Mouse (Mus musculus): ENCODE measurements at regions not wholly inside any gene's neighbourhood (a gene's known extent, or its start where the extent isn't known, plus 50 kb on each side); places are given as distances from the start of the nearest gene placed in this dataset.
A peak's percentile ranks its signal among the peaks of the same experiment; 100 is the strongest.

DNA sequence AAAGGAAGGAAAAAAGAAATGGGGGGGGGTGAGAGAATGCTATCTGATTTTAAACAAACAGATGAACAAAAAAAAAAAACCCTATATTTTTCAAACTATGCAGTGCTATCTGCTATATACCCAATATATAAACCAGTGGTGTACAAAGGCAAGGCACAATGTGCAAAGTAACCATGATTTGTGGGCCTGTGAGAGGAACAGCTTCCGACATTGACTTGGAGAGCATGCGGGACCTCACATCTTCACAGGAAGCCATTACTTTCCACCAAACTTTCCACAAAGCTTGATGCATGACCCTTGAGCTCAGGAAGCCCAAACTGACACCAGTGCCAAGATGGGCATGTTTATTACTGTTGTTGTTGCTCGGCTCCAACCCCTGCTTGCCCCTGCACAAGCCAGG, 299.3 kb upstream of the Cd180 start:
- DNase-seq, result peak in 1 of 2 experiments; percentile 8

DNA sequence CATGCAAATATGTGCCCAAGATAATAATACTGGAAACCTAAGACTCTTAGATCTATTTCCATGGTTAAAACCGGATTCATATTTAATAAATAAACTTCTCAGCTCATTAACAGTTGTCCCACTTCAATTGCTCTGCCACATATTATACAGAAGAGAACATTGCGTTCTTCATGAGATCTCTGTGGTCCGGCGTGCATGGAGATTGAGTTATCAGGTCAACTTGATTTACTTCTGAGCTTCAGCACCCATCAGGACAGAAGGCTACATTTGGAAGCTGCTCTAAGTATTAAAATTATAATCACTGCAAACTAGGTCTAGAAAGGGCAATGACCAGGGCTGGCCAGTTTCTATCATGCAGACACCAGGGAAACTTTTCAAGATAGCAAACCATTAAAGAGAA, 295.9 kb upstream of the Cd180 start:
- no peak for DNase-seq

DNA sequence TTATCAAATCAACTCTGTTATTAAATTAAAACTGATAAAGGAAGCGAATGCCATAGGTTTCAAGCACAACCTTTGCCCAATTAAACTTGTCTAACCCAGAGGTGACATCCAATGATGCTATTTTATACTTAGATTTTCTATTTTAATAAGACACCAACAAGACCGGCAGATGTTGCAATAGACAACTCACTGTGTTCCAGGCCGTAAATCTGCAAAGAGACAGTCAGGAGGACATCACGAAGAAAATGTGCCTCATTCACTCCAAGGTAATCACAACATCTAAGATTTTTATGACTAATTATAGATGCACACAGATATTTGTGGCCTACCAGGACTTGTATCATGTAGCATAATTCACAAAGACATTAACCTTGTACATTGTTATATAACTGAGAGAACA, 281.5 kb upstream of the Cd180 start:
- DNase-seq, result no peak

DNA sequence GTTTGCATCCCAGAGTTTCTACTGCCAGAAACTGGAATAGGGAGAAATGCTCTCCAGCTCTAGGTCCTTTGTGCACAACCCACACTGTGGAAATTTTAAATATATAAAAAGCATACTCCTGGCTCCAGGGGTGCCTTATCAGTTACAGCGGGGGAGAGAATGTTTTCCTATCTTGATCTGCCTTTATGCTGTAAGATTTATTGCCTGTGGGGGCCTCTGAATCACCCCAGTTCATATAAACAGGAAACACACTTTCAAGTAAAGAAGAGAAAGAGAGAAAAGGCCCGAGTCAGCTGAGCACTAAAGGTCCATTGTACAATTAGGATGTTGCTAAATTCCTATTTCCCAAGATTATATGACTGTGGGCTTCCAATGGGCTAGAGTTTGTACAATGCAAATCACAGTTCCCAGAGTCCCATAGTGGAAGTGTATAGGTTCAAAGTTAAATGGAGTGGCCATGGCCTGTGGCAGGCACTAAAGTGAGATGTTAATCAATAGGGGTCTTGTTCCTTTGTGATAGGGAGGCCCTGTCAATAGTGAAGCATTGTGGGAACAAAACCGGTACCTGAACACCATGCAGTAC, 258.9 kb upstream of the Cd180 start:
- DNase-seq, result no peak

DNA sequence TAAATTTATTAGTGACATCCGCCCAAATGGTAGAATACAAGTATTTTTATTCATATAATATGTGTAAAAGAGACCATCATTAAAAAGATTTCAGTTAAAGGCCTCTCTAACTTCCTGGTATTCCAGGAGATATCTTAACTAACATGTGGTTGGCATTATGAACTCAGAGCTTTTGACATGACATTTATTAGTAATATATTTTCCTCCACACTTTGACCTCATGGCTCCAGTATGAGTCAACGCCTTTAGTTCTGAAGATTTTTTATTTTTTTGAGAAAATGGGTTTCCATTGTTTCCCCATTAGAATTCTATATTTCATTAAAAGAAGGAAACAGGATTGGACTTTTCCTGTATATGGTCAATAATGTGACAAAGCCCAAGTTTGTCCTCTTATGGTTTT, 250.7 kb upstream of the Cd180 start:
- DNase-seq, result no peak

DNA sequence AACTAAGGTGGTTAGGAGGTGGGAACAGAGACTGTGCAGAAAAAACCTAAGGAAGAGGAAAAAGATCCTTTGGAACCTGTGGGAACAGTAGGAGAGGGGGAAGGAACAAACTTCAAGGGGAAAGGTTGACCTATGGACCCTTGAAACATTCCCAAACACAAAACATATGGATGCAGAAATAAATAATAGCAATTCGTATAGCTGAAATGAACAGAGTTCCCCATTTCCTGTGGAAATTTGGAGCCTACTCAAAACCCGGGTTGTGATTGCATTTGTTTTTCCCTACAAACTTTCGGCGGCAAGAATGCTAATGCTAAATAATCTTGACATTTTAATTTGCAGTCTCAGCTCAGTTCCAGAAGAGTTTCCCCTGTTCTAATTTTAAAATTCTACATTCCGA, 246.0 kb upstream of the Cd180 start:
- no peak for DNase-seq

DNA sequence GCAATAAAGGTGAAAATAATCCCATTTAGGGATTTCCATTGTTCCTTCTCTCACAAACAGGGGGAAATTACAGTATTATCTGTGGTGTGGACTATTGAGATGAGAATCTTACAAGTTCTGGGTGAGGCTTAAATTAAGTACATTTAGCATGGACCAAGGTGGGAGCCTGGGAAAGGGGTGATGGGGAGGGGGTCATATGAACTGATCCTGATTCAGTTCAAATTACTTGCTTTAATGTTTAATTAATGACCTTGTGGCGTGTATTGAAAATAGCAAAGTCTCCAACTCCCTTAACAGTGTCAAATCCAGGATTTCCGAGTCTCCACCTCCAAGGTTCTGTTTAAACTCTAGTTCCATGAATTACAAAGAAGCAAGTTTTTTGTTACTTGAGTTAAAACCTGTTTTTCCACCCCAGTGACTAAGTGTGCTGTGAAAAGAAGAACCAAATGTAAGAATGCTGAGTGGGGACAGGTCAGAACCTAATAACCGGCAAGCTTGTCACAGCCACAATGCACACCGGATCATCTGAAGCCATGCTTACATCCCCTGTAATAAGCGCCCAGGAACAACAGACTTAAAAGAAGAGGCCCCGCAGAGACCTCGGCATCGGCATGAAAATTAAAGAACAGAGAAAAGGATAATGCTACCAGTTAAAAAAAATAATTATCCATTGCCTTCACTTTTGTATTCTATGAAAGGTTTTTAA, 243.8 kb upstream of the Cd180 start:
- DNase-seq, result no peak

DNA sequence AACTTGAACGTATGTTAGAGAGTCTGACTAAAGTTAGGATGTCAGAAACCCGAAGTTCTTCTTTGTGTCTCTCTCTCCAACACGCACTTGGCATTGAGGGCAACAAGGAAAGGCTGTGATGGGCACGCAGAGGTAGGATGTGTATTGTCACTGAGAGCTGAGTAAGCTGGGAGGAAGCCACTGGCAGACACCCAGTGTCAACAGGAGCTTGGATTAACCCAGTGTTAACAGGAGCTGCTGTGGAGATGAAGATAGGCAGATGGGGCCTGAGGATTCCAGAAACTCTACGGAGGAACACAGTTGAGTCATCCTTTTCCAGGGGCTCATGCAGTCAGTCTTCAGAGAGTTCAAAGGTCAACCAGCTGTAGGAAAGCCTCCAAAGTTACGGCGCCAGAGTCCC, 242.2 kb upstream of the Cd180 start:
- DNase-seq, result no peak

DNA sequence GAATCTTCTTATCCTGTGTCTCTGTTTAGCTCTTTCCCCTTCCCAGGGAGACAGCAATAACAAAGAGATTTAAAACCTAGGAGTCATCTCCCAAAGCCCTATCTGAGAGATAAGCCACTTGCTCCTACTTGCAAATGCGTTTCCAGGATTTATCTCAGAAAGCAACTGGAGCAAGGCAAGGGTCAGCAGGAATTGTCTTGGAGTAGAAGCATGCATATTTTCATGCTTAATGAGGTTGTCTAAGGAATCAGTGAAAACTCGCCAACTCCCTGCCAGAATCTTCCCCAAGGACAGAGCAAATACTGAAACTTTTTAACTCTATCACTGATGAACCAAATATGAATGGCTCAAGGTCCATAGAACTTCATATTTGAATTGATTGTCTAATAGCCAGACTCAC, 234.6 kb upstream of the Cd180 start:
- peak in 1 of 2 experiments; percentile 23 for DNase-seq

DNA sequence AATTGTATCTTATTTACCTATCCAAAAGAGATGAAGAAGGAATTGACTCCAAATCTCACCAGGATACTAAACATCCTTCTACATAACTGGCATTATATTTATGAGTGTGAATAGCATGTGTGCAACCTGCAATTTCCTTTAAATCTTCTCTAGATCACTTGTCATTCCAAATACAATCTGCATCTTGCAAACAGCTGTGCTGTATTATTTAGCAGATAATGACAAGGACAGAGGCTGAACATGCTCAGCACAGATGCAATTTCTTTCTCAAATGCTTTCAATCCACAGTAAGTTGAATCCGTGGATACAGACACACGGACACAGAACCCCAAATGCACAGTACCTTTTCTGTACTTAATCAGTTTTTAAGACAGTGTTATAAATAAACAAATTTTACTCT, 229.4 kb upstream of the Cd180 start:
- no peak for DNase-seq

DNA sequence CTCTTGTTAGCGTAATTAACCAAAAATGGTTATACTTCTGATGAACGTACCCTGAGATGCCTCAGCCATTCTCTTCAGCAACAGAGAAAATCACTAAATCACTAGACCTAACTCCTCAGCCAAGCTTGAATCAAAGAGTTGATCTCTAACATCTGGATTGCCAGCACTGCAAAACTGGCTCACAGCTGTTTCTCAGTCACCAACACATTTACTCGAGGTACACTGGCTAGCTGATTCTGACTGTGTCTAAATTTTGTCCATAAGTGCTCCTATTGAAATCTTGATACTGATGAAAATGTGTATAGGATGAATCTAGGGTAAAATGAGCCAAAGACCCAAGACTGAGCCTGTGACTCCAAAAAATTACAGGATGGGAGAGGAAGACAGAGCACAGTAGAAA, 211.5 kb upstream of the Cd180 start:
- DNase-seq, result no peak

DNA sequence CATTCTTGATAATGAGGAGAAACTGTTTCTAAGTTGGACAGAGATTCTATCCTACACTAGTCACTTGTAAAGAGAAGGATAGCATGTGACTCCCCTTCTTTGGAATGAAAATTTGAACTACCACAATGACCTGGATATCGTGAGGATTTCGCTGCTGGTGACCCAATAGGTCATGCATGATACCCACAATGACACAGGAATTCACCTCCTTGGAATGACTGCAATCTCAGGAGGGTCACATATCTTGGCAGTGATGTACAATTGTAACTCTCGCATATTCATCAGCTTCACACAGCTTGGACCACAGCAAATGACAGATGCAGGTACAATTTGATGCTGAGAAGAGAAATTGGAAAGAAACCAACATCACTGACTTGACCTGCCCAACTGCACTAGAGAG, 210.9 kb upstream of the Cd180 start:
- DNase-seq, result no peak

DNA sequence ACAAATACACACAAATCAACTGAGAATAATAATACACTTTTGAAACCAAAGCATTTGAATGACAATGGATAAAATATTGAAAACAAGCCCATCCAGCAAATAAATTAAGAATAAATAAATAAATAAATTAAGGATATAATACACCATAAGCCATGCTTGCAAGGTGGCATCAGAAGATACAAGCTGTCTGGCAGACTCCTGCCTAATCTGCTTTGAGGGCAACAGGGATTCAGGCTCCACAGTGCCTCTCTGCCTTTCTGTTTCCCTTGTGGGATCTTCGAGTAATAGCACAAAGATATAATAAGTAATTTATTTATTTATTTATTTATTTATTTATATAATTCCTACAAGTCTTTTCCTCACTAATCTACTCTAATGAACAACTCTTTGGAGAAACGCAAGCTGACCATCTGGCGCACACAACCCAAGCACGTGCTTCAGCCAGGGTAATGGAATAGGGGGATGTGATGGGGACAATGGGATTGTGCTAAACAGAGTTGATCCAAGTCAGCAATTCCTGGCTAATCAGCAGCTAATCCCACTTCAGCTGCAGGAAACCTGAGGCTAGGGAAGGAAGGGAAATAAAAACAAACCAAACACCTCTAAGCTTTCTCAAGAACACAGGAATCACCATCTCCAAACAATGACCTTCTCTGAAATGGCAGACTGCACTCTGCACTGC, 205.8 kb upstream of the Cd180 start:
- DNase-seq, result no peak

DNA sequence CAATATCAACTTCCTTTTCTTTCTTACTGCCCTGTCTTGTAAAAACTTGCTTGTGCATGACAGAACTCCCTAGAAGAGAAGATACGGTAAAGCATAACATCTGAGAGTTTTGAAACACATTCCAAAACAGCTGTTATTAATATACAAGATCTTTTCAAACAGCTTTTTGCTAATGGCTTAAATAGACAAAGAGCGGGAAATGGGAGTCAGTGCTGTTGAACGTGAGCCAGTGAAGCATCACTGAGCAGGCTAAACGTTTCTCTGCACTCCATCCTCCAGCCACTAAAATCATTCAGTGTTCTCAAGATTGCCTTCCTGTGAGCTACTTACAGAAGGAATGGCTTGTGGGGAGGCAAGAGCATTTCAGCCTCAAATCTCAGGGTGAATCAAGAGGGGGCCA, 202.0 kb upstream of the Cd180 start:
- DNase-seq, result no peak

DNA sequence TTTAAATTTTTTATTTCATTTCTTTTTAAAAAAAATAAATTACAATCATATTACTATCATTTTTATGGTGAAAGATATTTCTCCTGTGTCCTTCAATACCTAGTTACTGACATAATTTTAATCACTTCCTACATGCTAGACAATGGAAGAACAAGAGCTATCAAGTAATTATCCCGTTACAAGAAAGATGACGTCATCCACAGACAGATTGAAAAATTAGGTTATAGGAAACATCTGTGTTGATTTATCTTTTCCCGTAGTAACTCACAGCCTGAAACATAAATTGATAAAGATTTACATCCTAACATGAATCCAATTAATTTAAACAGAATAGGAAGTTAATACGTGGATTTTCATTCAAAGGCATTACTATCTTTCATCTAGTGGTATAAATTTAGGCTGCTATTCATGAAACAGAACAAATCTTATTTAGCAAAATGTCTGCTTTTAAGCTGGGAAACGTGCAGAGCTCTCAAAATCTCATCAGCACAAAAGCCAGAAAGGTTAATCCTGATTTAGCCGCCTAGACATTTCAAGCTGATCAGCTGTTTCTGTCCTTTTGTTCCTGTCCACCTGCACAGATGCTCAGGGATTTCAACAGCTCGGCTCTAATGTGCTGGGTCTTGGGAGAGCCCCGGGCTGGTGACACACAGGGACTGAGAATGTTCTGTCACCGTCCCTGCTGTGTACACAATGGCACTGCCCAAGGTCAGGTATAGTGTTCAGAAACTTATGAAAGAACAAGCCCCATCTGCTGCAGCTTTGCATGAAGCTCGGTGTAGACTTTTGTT, 189.0 kb upstream of the Cd180 start:
- no peak for DNase-seq

DNA sequence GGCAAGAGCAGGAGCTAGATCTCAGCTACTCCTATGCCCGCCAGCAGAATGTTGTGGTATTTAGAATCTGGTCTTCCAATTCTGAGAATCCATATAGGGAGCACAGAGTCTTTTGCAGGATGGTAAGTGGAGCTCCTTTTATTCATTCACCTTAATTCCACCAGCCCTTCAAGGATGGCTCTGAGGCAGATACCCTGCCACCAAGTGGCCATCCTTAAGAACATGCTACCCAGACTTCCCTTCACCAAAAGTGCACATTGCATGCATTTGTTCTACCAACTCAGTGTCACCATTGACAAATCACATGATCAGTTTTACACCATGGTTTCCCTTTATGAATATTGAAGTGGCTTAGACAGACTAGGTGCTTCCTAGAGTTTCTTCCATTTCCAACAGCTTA, 186.1 kb upstream of the Cd180 start:
- no peak for DNase-seq

DNA sequence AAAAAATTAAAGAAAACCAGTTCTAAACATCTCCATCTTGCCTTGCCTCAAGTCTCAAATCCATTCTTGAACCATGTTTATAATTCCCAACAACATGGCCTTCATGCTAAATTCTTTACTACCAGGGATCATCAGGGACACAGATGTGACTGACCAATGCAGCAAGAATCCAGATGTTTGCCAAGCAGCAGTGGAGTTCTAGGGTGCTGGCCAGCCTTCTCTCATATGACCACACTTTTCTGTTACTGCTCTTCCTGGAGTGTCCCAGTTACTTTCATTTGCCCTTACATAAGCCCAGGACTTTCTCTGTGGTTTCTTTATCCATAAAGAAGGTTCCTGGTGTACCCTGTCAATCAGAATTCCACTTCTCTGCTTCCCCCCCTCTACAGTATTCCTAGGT, 185.4 kb upstream of the Cd180 start:
- no peak for DNase-seq

DNA sequence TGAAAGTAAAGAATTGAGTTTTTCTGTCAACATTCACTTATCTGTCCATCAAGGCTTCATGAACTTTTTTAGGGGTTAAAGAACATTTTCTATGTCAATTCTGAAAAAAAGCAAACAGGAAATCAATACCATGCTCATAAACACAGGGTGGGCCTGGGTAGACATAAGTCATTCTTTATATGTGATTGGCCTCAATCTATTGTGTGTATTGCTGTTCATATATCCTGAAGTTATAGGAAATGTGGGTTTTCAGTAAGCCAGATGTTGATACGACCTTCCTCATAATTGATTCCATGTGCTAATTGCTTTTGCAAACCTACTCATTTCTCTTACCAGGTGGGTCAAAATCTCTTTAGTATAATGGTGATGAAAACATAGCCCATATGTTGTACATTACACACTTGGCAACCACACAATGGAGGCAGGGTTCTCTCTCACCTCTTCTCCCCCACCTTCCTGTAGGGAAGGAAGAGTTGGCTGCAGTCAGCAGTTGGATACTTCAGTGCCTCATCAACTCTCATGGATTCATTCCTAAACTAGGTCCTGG, 182.6 kb upstream of the Cd180 start:
- no peak for DNase-seq

DNA sequence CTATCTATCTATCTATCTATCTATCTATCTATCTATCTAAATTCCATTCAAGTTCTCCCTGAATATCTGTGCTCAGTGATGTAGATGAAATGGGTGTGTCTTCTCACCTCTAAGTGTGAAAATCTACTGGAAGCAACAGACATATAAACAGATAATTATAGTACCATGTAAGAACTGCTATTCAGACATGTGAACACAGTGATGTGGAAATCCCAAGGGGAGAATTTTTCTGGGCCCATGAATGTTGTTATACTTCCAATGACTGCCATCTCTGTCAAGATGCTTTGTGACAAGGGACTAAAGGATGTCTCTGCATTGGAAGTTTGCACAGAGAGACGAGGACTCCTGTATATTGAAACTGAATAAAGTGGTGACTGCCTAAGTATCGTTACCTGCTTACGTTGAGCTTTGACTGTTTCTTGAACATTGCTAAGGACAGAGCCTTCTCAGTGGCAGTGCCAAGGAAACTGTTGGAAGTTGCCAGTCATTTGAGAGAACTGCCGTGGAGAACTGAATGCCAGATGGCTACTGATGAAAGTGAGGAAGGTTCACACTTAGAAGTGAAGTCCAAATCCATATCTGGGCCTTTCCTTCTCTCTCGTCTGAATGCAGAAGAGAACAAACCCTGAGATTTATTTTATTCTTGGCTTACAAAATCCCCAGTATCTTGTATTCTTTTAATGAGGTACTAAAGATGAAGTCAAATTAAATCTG, 175.0 kb upstream of the Cd180 start:
- DNase-seq, result no peak

DNA sequence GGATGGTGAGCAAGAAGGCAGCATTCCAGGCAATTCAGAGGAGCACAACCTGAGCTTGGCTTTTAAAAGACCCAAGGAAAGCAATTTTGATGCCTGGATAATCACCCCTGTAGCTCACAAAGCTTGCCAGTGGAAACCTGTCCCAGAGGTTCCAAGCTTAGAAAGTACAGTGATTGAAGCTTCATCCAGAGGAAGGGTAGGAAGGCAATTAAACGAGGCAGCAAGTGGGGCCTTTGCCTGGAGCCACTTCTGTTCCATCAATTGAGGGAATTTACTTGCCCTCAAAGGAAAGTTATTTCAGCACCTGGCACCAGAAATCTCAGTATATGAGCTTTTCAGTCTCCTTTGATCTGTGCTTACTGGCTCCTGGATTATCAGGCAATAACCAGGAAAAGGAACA, 171.9 kb upstream of the Cd180 start:
- DNase-seq, result no peak

DNA sequence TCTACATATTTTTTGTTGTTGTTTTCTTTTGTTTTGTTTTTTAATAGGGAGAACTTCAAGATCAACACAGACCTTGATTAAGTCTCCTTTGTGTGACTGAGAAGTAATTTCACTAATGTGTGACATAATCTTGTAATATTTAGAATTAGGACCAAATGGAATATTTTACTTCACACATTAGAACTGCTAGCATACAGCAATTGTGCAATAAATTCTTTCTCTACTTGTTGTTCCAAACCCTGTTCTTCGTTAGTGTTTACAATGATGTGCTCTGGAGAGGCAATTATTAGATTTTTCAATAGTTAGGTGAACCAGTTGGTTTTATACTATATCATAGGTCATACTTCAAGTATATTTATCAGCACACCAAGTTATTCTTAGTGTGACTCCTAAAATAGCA, 171.3 kb upstream of the Cd180 start:
- DNase-seq, result no peak

DNA sequence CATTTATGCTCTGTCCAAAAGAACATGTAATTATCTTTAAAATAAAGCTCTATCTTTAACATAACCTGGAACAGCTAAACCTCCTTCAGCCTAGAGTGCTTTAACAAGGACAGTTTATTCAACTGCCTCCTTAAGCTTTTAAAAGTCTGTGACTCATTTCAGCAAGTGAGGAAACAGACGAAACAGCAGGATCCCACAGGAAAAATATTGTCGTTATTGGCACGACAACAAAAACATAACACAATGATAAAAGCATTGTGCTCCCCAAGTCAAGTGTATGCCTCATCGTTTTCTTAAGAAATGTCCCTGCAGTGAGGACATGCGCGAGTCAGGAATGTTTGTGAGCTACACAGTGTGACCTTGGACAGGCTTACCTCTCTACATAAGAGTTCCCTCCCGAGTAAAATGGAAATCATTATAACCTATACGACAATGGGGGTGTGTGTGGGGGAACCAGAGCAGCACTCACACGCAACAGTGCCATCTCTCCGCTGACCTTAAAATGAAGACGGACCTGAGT, 166.7 kb upstream of the Cd180 start:
- DNase-seq, result no peak

DNA sequence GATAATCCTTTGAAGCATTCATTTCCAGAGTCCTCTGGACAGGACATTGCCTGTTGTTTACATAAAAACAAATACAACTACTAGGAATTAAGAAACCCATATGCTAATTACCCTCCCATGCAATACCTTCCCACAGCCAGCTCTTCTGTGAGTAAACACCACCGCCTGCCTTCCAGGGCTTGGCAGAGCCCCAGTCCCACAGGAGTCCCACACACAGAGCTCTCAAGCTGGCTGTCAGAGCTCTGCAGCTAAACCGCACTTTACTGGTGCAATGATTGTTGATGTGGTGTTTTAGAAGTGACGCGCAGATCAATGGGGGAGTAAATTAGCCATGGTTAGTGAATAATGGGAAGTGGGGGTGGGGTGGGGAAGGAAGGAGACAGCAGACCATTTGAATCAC, 159.6 kb upstream of the Cd180 start:
- DNase-seq, result peak in 1 of 2 experiments; percentile 8
